24 mouse cellular contexts compared by ENCODE assay signal in the genomic region with DNA sequence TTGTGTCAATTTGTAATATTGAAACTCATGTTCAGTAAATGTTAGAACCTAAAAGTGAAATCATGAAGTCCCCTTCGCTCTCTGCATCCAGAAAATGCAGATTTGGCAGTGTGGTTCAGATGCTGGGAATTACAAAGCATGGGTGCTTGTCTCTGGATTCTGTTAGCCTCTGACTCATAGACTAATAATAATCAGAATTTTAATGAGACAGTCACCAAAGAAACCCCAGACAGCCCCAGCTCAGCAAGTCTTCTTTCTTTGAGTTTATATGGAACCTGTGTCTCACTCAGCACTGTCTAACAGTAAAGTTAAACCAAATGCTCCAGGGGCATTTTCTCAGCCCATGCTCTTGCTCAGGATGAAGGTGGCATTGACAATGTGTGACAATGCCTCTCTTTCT. TPM values are rescaled to one million over a fixed set of nuclear protein-coding genes. Genes with fewer than 3 reads are reported as not detected.
DNase-seq lines count a peak whose midpoint lies in the region; ATAC-seq and TF ChIP-seq lines count a peak whose summit lies in the region.
"Had no signal": no experiment of that assay in that cellular context is flagged by ENCODE, and none has a peak within 500 bp of the region (broad histone marks: within the 10 kb centered on the region; RNA-seq: fewer than 3 reads in every experiment).

No protein-coding gene starts in this region.

- dilution Hi-C loops in CH12.LX (cut with MboI; ENCODE audit: extremely low pct_ligation_motif_present, extremely low pct_unique_long_range_greater_than_20kb, low sequenced_read_pairs) = no loop called here

- TF ChIP-seq EP300 in CH12.LX (IDR thresholded peaks at IDR 0.05; ENCODE audit: low read length) = no peak

- TF ChIP-seq CTCF in CH12.LX (conservative IDR thresholded peaks at IDR 0.05 in 1 of 2, IDR thresholded peaks at IDR 0.05 in 1 of 2; ENCODE audit: low read depth in 2 of 2, low read length in 2 of 2) (no peak), Patski (IDR thresholded peaks at IDR 0.05) (no peak)

- TF ChIP-seq POLR2A in CH12.LX (IDR thresholded peaks at IDR 0.05; ENCODE audit: low read depth, low read length) = no peak

- H3K4me2 ChIP-seq in CH12.LX (ENCODE audit: insufficient read depth, low read depth, poor library complexity, severe bottlenecking) = no peak overlapping the region
- no peak overlapping the region for H3K4me2 ChIP-seq in kidney, embryonic 16.5 days (replicated peaks; ENCODE audit: low read depth, low read length)

- H3K4me1 ChIP-seq in CH12.LX (ENCODE audit: control insufficient read depth in 1 of 2, insufficient read depth in 2 of 2) = 0 out of 4 replicates have a peak, but pooled peaks cover 0 to 3% of the 10 kb centered on the region in 2 experiments
- H3K4me1 ChIP-seq in kidney, embryonic 16.5 days (ENCODE audit: insufficient read depth, low read length) = no peaks in the 10 kb centered on the region

- H3K4me3 ChIP-seq in CH12.LX (replicated peaks in 1 of 3; ENCODE audit: low read depth in 2 of 3, low read length in 2 of 3, poor library complexity in 1 of 3) = no peak overlapping the region
- H3K4me3 ChIP-seq in kidney, embryonic 16.5 days (ENCODE audit: low read length) = no peak overlapping the region

- H3K27me3 ChIP-seq in CH12.LX (replicated peaks) (no peaks in the 10 kb centered on the region), Patski (no peaks in the 10 kb centered on the region)
- no peaks in the 10 kb centered on the region for H3K27me3 ChIP-seq in kidney, embryonic 16.5 days (ENCODE audit: insufficient read depth, low read length)

- TF ChIP-seq RAD21 in CH12.LX (IDR thresholded peaks at IDR 0.05; ENCODE audit: low read depth, low read length) = no peak

- H3K27ac ChIP-seq in CH12.LX (ENCODE audit: insufficient read depth, low read depth) = no peak overlapping the region
- H3K27ac ChIP-seq in kidney, embryonic 16.5 days (ENCODE audit: low read length) = no peak overlapping the region

- no peaks in the 10 kb centered on the region for H3K9me3 ChIP-seq in CH12.LX (replicated peaks; ENCODE audit: low read length)
- H3K9me3 ChIP-seq in kidney, embryonic 16.5 days (ENCODE audit: low read length) = no peaks in the 10 kb centered on the region
- H3K9me3 ChIP-seq: G1E had no signal

- 94% methylated on average over 1 of the region's 1 CpGs for WGBS in kidney, embryonic 16.5 days

- DNase-seq in CH12.LX (ENCODE audit: extremely low read depth) = peak; percentile 10
- peak; percentile 86 for DNase-seq in Muller cell, postnatal 12 days (ENCODE audit: inconsistent ontology term)
- peak; percentile 33 for DNase-seq in Patski (ENCODE audit: low read depth, low spot score)
- DNase-seq in brain, adult 2 months (ENCODE audit: low read depth, low spot score) = peak; percentile 6
- no peak for DNase-seq in gastrocnemius, postnatal 25 days
- no peak for DNase-seq in left cerebral cortex, postnatal 14 days (ENCODE audit: low spot score in 2 of 2)
- no peak for DNase-seq in layer of hippocampus, postnatal 14 days (ENCODE audit: low spot score in 2 of 2)
- DNase-seq: adrenal gland, adult 2 months; adrenal gland, adult 8-10 months; adrenal gland, postnatal 10 days; adrenal gland, postnatal 14 days; adrenal gland, postnatal 25 days; adrenal gland, postnatal 36 days; B cell, adult 2 months; cerebellum, adult 11 months; cerebellum, adult 11-12 months; cerebellum, adult 18-20 months; cerebellum, adult 2 months; cerebellum, adult 8-10 months; cerebellum, adult 9-10 months had no signal

- in situ Hi-C loops in CH12.LX (cut with MboI; ENCODE audit: low pct_ligation_motif_present, low pct_unique_long_range_greater_than_20kb, low sequenced_read_pairs) (no loop called here), Patski (cut with MboI; ENCODE audit: low pct_unique_long_range_greater_than_20kb) (no loop called here)

- H3K9ac ChIP-seq in CH12.LX (ENCODE audit: insufficient read depth, low read depth) = no peak overlapping the region
- H3K9ac ChIP-seq in kidney, embryonic 16.5 days (replicated peaks; ENCODE audit: low read length) = no peak overlapping the region

- intact Hi-C loops in left cerebral cortex, postnatal 14 days (cut with DNase I) = no loop called here

- POLR2A ChIA-PET in Patski (lab: Charles Lee) = no interaction called here

- CTCF ChIA-PET in Patski (lab: Charles Lee) = interaction anchor here (0.5 kb wide), 1 partner anchor 69 kb away, joined by 3 read pairs; no protein-coding TSS in a partner anchor

- no peaks in the 10 kb centered on the region for H3K36me3 ChIP-seq in CH12.LX (replicated peaks in 1 of 2; ENCODE audit: control insufficient read depth in 1 of 2, insufficient read depth in 1 of 2, low read length in 1 of 2)
- H3K36me3 ChIP-seq in kidney, embryonic 16.5 days (ENCODE audit: insufficient read depth, low read length) = no peaks in the 10 kb centered on the region
- H3K36me3 ChIP-seq: G1E had no signal

- ATAC-seq in Patski = peak; percentile 62
- ATAC-seq in kidney, embryonic 16.5 days (ENCODE audit: low FRiP score, low TSS enrichment) = no peak
- ATAC-seq: activated CD4-positive, CD25-positive, alpha-beta regulatory T cell, adult 4 months; CD4-positive, CD25-positive, alpha-beta regulatory T cell, adult 4 months had no signal

- no peaks in the 10 kb centered on the region for H3K79me2 ChIP-seq in CH12.LX (replicated peaks; ENCODE audit: control insufficient read depth, extremely low read depth, insufficient read depth, poor library complexity, severe bottlenecking)

TF ChIP-seq in CH12.LX, 34 proteins besides CTCF, POLR2A, EP300 and RAD21:
- TF ChIP-seq SIN3A (IDR thresholded peaks at IDR 0.05; ENCODE audit: low read length) (no peak), POLR2AphosphoS2 (IDR thresholded peaks at IDR 0.05; ENCODE audit: low read depth, low read length) (no peak), SMC3 (IDR thresholded peaks at IDR 0.05; ENCODE audit: low read depth, low read length) (no peak), ETS1 (conservative IDR thresholded peaks at IDR 0.05; ENCODE audit: low read depth, low read length) (no peak), HCFC1 (IDR thresholded peaks at IDR 0.05; ENCODE audit: low read depth, low read length) (no peak), TBP (conservative IDR thresholded peaks at IDR 0.05; ENCODE audit: low read depth, low read length) (no peak), ZC3H11A (IDR thresholded peaks at IDR 0.05; ENCODE audit: low read depth, low read length) (no peak), RCOR1 (conservative IDR thresholded peaks at IDR 0.05; ENCODE audit: low read depth, low read length) (no peak), PAX5 (IDR thresholded peaks at IDR 0.05; ENCODE audit: low read length) (no peak), NELFE (IDR thresholded peaks at IDR 0.05; ENCODE audit: low read depth, low read length) (no peak), BHLHE40 (IDR thresholded peaks at IDR 0.05; ENCODE audit: low read depth, low read length) (no peak), ZMIZ1 (IDR thresholded peaks at IDR 0.05; ENCODE audit: low read depth, low read length) (no peak), JUND (conservative IDR thresholded peaks at IDR 0.05; ENCODE audit: low read depth, low read length) (no peak), USF1 (IDR thresholded peaks at IDR 0.05; ENCODE audit: low read depth, low read length) (no peak), MYC (IDR thresholded peaks at IDR 0.05; ENCODE audit: low read depth, low read length) (no peak), MAX (IDR thresholded peaks at IDR 0.05; ENCODE audit: low read length) (no peak), KAT2A (IDR thresholded peaks at IDR 0.05; ENCODE audit: insufficient replicate concordance, low read length) (no peak)
TF ChIP-seq in CH12.LX: peak in this region for 0.

RNA-seq across cellular contexts. Expression of a gene that starts 38.1 kb away (rescaled TPM):
- total RNA-seq in CH12.LX (2012; rRNA removed) (2.6 and 3.1 TPM in 2 replicates), CH12.LX (2014; rRNA removed) (3.1 and 3.9 TPM in 2 replicates)
- polyA plus RNA-seq in CH12.LX (2012; ENCODE audit: insufficient read length, low read depth) (4.3 and 4.5 TPM in 2 replicates), Patski (2021) (23.0 TPM)
- 4.8 and 5.4 TPM in 2 replicates for polyA plus RNA-seq in kidney, embryonic 16.5 days (2015; fragmentation: Nextera tagmentation; extraction: Ambion mirVana)
- total RNA-seq in gastrocnemius, postnatal 25 days (2021) = 1 to 10 TPM; 9.3 to 9.6 TPM
- total RNA-seq in left cerebral cortex, postnatal 14 days (2021) = 10 to 100 TPM; 76.6 to 78.6 TPM
- 10 to 100 TPM; 68.1 to 69.7 TPM for total RNA-seq in layer of hippocampus, postnatal 14 days (2021)

Comparison
In these comparisons a context has a peak if more than half of its experiments do, and no peak if none do; other contexts are left out.
1. DNase-seq: peak in CH12.LX (single experiment), Muller cell, postnatal 12 days (single experiment), Patski (single experiment) and brain, adult 2 months (single experiment); none in gastrocnemius, postnatal 25 days (single experiment), left cerebral cortex, postnatal 14 days (0 of 2) and layer of hippocampus, postnatal 14 days (0 of 2).
2. RNA of a gene that starts 38.1 kb away (total RNA-seq): 76.6 to 78.6 TPM in left cerebral cortex, postnatal 14 days and 68.1 to 69.7 TPM in layer of hippocampus, postnatal 14 days; 9.3 to 9.6 TPM in gastrocnemius, postnatal 25 days and 2.6 to 3.9 TPM in CH12.LX; every median in the first group is over 4 times any median in the second.